Mouse (Mus musculus): ENCODE measurements at regions not wholly inside any gene's neighbourhood (a gene's known extent, or its start where the extent isn't known, plus 50 kb on each side); places are given as distances from the start of the nearest gene placed in this dataset.

- Histone ChIP-seq H3K27me3 (no peaks in the 10 kb centered on the region), H3K36me3 (no peaks in the 10 kb centered on the region), H3K4me2 (replicated peaks) (no peak overlapping the region), H3K4me3 (replicated peaks) (no peak overlapping the region), H3K4me1 (no peaks in the 10 kb centered on the region), H3K9ac (no peak overlapping the region), H3K9me3 (replicated peaks) (no peaks in the 10 kb centered on the region), H3K27ac (replicated peaks) (no peak overlapping the region)
- no peak for ATAC-seq (ENCODE audit: insufficient number of reproducible peaks, low FRiP score, low TSS enrichment, low read depth)
- WGBS = 83% methylated on average over 3 of the region's 3 CpGs
These were observed 178.0 kb downstream of the Nsun3 start for GRCm38 (mm10) chr16:62608617-62609016.

- Histone ChIP-seq H3K9me3 (replicated peaks) (no peaks in the 10 kb centered on the region), H3K4me3 (replicated peaks) (no peak overlapping the region), H3K4me2 (replicated peaks) (no peak overlapping the region), H3K9ac (no peak overlapping the region), H3K27me3 (no peaks in the 10 kb centered on the region), H3K36me3 (no peaks in the 10 kb centered on the region), H3K27ac (replicated peaks) (no peak overlapping the region), H3K4me1 (no peaks in the 10 kb centered on the region)
- 86% methylated on average over 1 of the region's 1 CpGs for WGBS
- ATAC-seq (ENCODE audit: insufficient number of reproducible peaks, low FRiP score, low TSS enrichment, low read depth) = no peak
These were observed 180.7 kb downstream of the Nsun3 start for GRCm38 (mm10) chr16:62605920-62606319.

GRCm38 (mm10) chr16:62562051-62562450 lies 224.6 kb downstream of the Nsun3 start:
- Histone ChIP-seq H3K27ac (replicated peaks) (no peak overlapping the region), H3K4me1 (no peaks in the 10 kb centered on the region), H3K4me3 (replicated peaks) (no peak overlapping the region), H3K4me2 (replicated peaks) (no peak overlapping the region), H3K36me3 (no peaks in the 10 kb centered on the region), H3K27me3 (no peaks in the 10 kb centered on the region), H3K9ac (no peak overlapping the region), H3K9me3 (replicated peaks) (no peaks in the 10 kb centered on the region)
- WGBS = 41% methylated on average over 4 of the region's 4 CpGs
- ATAC-seq (ENCODE audit: insufficient number of reproducible peaks, low FRiP score, low TSS enrichment, low read depth) = no peak

- Histone ChIP-seq H3K4me1 (no peaks in the 10 kb centered on the region), H3K4me2 (replicated peaks) (no peak overlapping the region), H3K4me3 (replicated peaks) (no peak overlapping the region), H3K27me3 (no peaks in the 10 kb centered on the region), H3K27ac (replicated peaks) (no peak overlapping the region), H3K36me3 (no peaks in the 10 kb centered on the region), H3K9ac (no peak overlapping the region), H3K9me3 (replicated peaks) (no peaks in the 10 kb centered on the region)
- WGBS = 73% methylated on average over 2 of the region's 2 CpGs
- no peak for ATAC-seq (ENCODE audit: insufficient number of reproducible peaks, low FRiP score, low TSS enrichment, low read depth)
These were observed 243.5 kb downstream of the Nsun3 start for GRCm38 (mm10) chr16:62543156-62543555.

GRCm38 (mm10) chr16:62537730-62538479 lies 248.7 kb downstream of the Nsun3 start:
- no peaks in the 10 kb centered on the region for H3K9me3 ChIP-seq (replicated peaks)
- WGBS = 67% methylated on average over 7 of the region's 7 CpGs

GRCm38 (mm10) chr16:62509321-62509720 lies 277.3 kb downstream of the Nsun3 start:
- H3K9me3 ChIP-seq (replicated peaks) = no peaks in the 10 kb centered on the region
- 78% methylated on average over 1 of the region's 1 CpGs for WGBS
- H3K27me3 ChIP-seq = no peaks in the 10 kb centered on the region
- no peak overlapping the region for H3K4me3 ChIP-seq (replicated peaks)
- no peak overlapping the region for H3K9ac ChIP-seq
- H3K27ac ChIP-seq (replicated peaks) = no peak overlapping the region
- no peaks in the 10 kb centered on the region for H3K36me3 ChIP-seq
- ATAC-seq (ENCODE audit: insufficient number of reproducible peaks, low FRiP score, low TSS enrichment, low read depth) = no peak
- H3K4me2 ChIP-seq (replicated peaks) = no peak overlapping the region
- H3K4me1 ChIP-seq = no peaks in the 10 kb centered on the region

More at GRCm38 (mm10) chr16:62537730-62538479, 248.7 kb downstream of the Nsun3 start:
- H3K36me3 ChIP-seq = no peaks in the 10 kb centered on the region
- H3K4me1 ChIP-seq = no peaks in the 10 kb centered on the region
- H3K9ac ChIP-seq = no peak overlapping the region
- no peak overlapping the region for H3K4me3 ChIP-seq (replicated peaks)
- no peak overlapping the region for H3K27ac ChIP-seq (replicated peaks)
- no peaks in the 10 kb centered on the region for H3K27me3 ChIP-seq
- H3K4me2 ChIP-seq (replicated peaks) = no peak overlapping the region
- no peak for ATAC-seq (ENCODE audit: insufficient number of reproducible peaks, low FRiP score, low TSS enrichment, low read depth)

GRCm38 (mm10) chr16:62506725-62507482 lies 279.7 kb downstream of the Nsun3 start:
- H3K27me3 ChIP-seq = no peaks in the 10 kb centered on the region
- ATAC-seq (ENCODE audit: insufficient number of reproducible peaks, low FRiP score, low TSS enrichment, low read depth) = no peak
- no peak overlapping the region for H3K4me3 ChIP-seq (replicated peaks)
- no peaks in the 10 kb centered on the region for H3K9me3 ChIP-seq (replicated peaks)
- no peak overlapping the region for H3K9ac ChIP-seq
- no peaks in the 10 kb centered on the region for H3K36me3 ChIP-seq
- no peak overlapping the region for H3K4me2 ChIP-seq (replicated peaks)
- WGBS = 56% methylated on average over 2 of the region's 2 CpGs
- H3K27ac ChIP-seq (replicated peaks) = no peak overlapping the region
- no peaks in the 10 kb centered on the region for H3K4me1 ChIP-seq

- no peaks in the 10 kb centered on the region for H3K4me1 ChIP-seq
- no peaks in the 10 kb centered on the region for H3K36me3 ChIP-seq
- 73% methylated on average over 6 of the region's 6 CpGs for WGBS
- ATAC-seq (ENCODE audit: insufficient number of reproducible peaks, low FRiP score, low TSS enrichment, low read depth) = no peak
- H3K4me3 ChIP-seq (replicated peaks) = no peak overlapping the region
- no peaks in the 10 kb centered on the region for H3K9me3 ChIP-seq (replicated peaks)
- H3K27me3 ChIP-seq = no peaks in the 10 kb centered on the region
- no peak overlapping the region for H3K4me2 ChIP-seq (replicated peaks)
- no peak overlapping the region for H3K27ac ChIP-seq (replicated peaks)
- no peak overlapping the region for H3K9ac ChIP-seq
These were observed 285.7 kb downstream of the Nsun3 start for GRCm38 (mm10) chr16:62500870-62501269.

- Histone ChIP-seq H3K4me2 (replicated peaks) (no peak overlapping the region), H3K9ac (no peak overlapping the region), H3K36me3 (no peaks in the 10 kb centered on the region), H3K9me3 (replicated peaks) (no peaks in the 10 kb centered on the region), H3K4me3 (replicated peaks) (no peak overlapping the region), H3K4me1 (no peaks in the 10 kb centered on the region), H3K27ac (replicated peaks) (no peak overlapping the region), H3K27me3 (no peaks in the 10 kb centered on the region)
- WGBS = 82% methylated on average over 6 of the region's 6 CpGs
- ATAC-seq (ENCODE audit: insufficient number of reproducible peaks, low FRiP score, low TSS enrichment, low read depth) = no peak
These were observed 286.3 kb downstream of the Nsun3 start for GRCm38 (mm10) chr16:62500334-62500733.

- Histone ChIP-seq H3K9ac (no peak overlapping the region), H3K4me2 (replicated peaks) (no peak overlapping the region), H3K27me3 (no peaks in the 10 kb centered on the region), H3K4me3 (replicated peaks) (no peak overlapping the region), H3K36me3 (no peaks in the 10 kb centered on the region), H3K4me1 (no peaks in the 10 kb centered on the region), H3K27ac (replicated peaks) (no peak overlapping the region), H3K9me3 (replicated peaks) (no peaks in the 10 kb centered on the region)
- no peak for ATAC-seq (ENCODE audit: insufficient number of reproducible peaks, low FRiP score, low TSS enrichment, low read depth)
- WGBS = 77% methylated on average over 5 of the region's 5 CpGs
These were observed 287.9 kb downstream of the Nsun3 start for GRCm38 (mm10) chr16:62498761-62499160.

GRCm38 (mm10) chr16:62496697-62497096 lies 289.9 kb downstream of the Nsun3 start:
- no peak overlapping the region for H3K4me3 ChIP-seq (replicated peaks)
- H3K27ac ChIP-seq (replicated peaks) = no peak overlapping the region
- H3K9me3 ChIP-seq (replicated peaks) = no peaks in the 10 kb centered on the region
- WGBS = 57% methylated on average over 9 of the region's 9 CpGs
- H3K27me3 ChIP-seq = no peaks in the 10 kb centered on the region
- ATAC-seq (ENCODE audit: insufficient number of reproducible peaks, low FRiP score, low TSS enrichment, low read depth) = no peak
- H3K4me2 ChIP-seq (replicated peaks) = no peak overlapping the region
- no peaks in the 10 kb centered on the region for H3K36me3 ChIP-seq
- H3K9ac ChIP-seq = no peak overlapping the region
- H3K4me1 ChIP-seq = no peaks in the 10 kb centered on the region
